Mouse (Mus musculus): ENCODE measurements at regions not wholly inside any gene's neighbourhood (a gene's known extent, or its start where the extent isn't known, plus 50 kb on each side); places are given as distances from the start of the nearest gene placed in this dataset.

DNA sequence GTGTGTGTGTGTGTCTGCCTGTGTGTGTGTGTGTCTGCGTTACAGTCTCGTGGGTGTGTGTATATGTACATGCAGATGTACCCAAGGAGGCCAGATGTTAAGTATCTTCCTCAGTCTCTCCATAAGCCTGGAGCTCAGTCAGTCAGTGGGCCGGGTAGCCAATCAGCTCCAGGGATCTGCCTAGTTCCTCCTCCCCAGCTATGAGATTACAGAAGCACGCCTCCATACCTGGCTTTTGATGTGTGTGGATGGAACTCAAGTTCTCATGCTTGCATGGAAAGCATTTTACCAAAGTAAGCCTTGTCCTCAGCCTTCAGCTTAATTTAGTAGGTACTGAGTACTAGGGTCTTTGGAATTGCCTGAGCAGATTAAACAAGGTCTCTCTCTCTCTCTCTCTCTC is 91.0 kb upstream of the Cadm1 start:
- DNase-seq (ENCODE audit: extremely low read depth, low read depth, low spot score), result no peak
- no peaks in the 10 kb centered on the region; the same call in 1 of the 2 replicates for H3K4me1 ChIP-seq (ENCODE audit: control insufficient read depth, insufficient read depth, low read length)
- TF ChIP-seq POLR2A (IDR thresholded peaks at IDR 0.05; ENCODE audit: extremely low read depth, insufficient read depth, low read length), result no peak
- no peak for TF ChIP-seq CTCF (IDR thresholded peaks at IDR 0.05; ENCODE audit: low read depth, low read length)
- no peaks in the 10 kb centered on the region for H3K79me2 ChIP-seq (ENCODE audit: control insufficient read depth, insufficient read depth, low read length)
- H3K9ac ChIP-seq (ENCODE audit: low read depth, low read length), result no peak overlapping the region
- H3K4me3 ChIP-seq (ENCODE audit: insufficient read depth, low read depth, low read length), result no peak overlapping the region
- H3K27ac ChIP-seq (replicated peaks; ENCODE audit: insufficient read depth, low read depth, low read length), result no peak overlapping the region
- no peaks in the 10 kb centered on the region for H3K36me3 ChIP-seq (ENCODE audit: control insufficient read depth, insufficient read depth, low read length)
- WGBS, result 94% methylated on average over 4 of the region's 4 CpGs
- no peaks in the 10 kb centered on the region for H3K27me3 ChIP-seq (ENCODE audit: control insufficient read depth, insufficient read depth, low read length)

DNA sequence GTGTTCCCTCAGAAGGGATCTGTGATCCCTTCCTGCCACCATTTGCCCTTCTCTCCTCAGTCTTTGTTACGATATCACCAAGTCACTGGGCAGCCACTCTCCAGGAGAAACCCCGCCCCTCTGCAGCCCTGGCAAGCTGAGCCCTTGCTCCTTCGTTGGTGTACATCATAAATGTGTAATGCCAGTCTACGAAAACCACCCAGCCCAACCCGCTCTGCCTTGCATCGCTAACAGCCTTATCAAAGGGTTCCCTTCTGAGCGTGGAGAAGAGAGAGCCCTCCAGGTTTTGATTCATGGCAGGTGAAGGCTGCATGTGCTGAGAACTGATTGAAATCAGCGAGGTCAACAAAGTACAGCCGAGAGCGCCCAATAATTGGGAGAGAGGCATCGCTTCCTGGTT is 90.5 kb upstream of the Cadm1 start:
- no peaks in the 10 kb centered on the region; the same call in 1 of the 2 replicates for H3K4me1 ChIP-seq (ENCODE audit: control insufficient read depth, insufficient read depth, low read length)
- no peak overlapping the region for H3K27ac ChIP-seq (replicated peaks; ENCODE audit: insufficient read depth, low read depth, low read length)
- no peaks in the 10 kb centered on the region for H3K79me2 ChIP-seq (ENCODE audit: control insufficient read depth, insufficient read depth, low read length)
- no peak overlapping the region for H3K4me3 ChIP-seq (ENCODE audit: insufficient read depth, low read depth, low read length)
- no peak for DNase-seq (ENCODE audit: extremely low read depth, low read depth, low spot score)
- H3K36me3 ChIP-seq (ENCODE audit: control insufficient read depth, insufficient read depth, low read length), result no peaks in the 10 kb centered on the region
- no peaks in the 10 kb centered on the region for H3K27me3 ChIP-seq (ENCODE audit: control insufficient read depth, insufficient read depth, low read length)
- TF ChIP-seq POLR2A (IDR thresholded peaks at IDR 0.05; ENCODE audit: extremely low read depth, insufficient read depth, low read length) (no peak), CTCF (IDR thresholded peaks at IDR 0.05; ENCODE audit: low read depth, low read length) (no peak)
- WGBS, result 40% methylated on average over 11 of the region's 11 CpGs
- no peak overlapping the region for H3K9ac ChIP-seq (ENCODE audit: low read depth, low read length)

DNA sequence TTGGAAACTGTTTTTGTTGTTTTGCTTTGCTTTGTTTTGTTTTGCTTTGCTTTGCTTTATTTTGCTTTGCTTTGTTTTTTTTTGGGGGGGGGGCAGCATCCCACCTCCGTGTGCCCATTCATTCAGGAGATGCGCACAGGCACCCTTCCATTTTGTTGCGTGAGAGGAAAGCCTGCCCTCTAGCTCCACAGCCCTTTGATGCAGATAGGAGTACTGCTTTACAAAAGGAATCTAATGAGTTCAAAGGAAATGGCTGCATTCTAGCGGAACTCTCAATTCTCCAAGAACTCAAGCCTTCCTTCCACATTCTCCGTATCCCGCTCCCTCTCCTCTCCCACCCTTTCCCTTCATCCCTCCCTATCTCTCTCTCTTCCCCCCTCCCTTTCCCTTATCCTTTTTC is 89.8 kb upstream of the Cadm1 start:
- no peak overlapping the region for H3K9ac ChIP-seq (ENCODE audit: low read depth, low read length)
- no peaks in the 10 kb centered on the region for H3K27me3 ChIP-seq (ENCODE audit: control insufficient read depth, insufficient read depth, low read length)
- H3K4me1 ChIP-seq (ENCODE audit: control insufficient read depth, insufficient read depth, low read length), result no peaks in the 10 kb centered on the region; the same call in 1 of the 2 replicates
- no peak for TF ChIP-seq POLR2A (IDR thresholded peaks at IDR 0.05; ENCODE audit: extremely low read depth, insufficient read depth, low read length)
- no peak for TF ChIP-seq CTCF (IDR thresholded peaks at IDR 0.05; ENCODE audit: low read depth, low read length)
- H3K36me3 ChIP-seq (ENCODE audit: control insufficient read depth, insufficient read depth, low read length), result no peaks in the 10 kb centered on the region
- no peak overlapping the region for H3K27ac ChIP-seq (replicated peaks; ENCODE audit: insufficient read depth, low read depth, low read length)
- DNase-seq (ENCODE audit: extremely low read depth, low read depth, low spot score), result no peak
- no peaks in the 10 kb centered on the region for H3K79me2 ChIP-seq (ENCODE audit: control insufficient read depth, insufficient read depth, low read length)
- no peak overlapping the region for H3K4me3 ChIP-seq (ENCODE audit: insufficient read depth, low read depth, low read length)
- WGBS, result 50% methylated on average over 6 of the region's 6 CpGs

DNA sequence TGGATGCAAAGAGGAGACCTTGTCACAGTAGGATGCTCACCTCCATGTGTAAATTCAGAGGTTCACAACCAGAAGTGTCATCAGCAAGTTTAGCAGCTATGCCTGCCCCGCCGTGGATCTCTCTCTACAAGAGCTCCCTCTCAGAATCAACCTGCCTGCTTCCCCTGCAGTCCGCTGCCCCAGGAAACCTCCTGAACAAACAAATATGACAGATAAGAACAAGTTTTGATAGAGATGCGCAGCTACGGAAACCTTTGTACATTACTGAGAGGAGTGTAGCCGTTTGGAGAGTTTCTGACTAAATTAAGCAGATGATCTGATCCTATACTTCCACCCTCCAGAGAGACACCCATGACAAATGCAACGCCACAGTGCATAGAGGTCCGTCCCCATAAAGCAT is 88.8 kb upstream of the Cadm1 start:
- Histone ChIP-seq H3K9ac (ENCODE audit: low read depth, low read length) (no peak overlapping the region), H3K4me3 (ENCODE audit: insufficient read depth, low read depth, low read length) (no peak overlapping the region), H3K4me1 (ENCODE audit: control insufficient read depth, insufficient read depth, low read length) (no peaks in the 10 kb centered on the region; the same call in 1 of the 2 replicates), H3K36me3 (ENCODE audit: control insufficient read depth, insufficient read depth, low read length) (no peaks in the 10 kb centered on the region), H3K27me3 (ENCODE audit: control insufficient read depth, insufficient read depth, low read length) (no peaks in the 10 kb centered on the region), H3K79me2 (ENCODE audit: control insufficient read depth, insufficient read depth, low read length) (no peaks in the 10 kb centered on the region), H3K27ac (replicated peaks; ENCODE audit: insufficient read depth, low read depth, low read length) (no peak overlapping the region)
- WGBS, result 75% methylated on average over 8 of the region's 8 CpGs
- DNase-seq (ENCODE audit: extremely low read depth, low read depth, low spot score), result no peak
- no peak for TF ChIP-seq CTCF (IDR thresholded peaks at IDR 0.05; ENCODE audit: low read depth, low read length)
- TF ChIP-seq POLR2A (IDR thresholded peaks at IDR 0.05; ENCODE audit: extremely low read depth, insufficient read depth, low read length), result no peak

DNA sequence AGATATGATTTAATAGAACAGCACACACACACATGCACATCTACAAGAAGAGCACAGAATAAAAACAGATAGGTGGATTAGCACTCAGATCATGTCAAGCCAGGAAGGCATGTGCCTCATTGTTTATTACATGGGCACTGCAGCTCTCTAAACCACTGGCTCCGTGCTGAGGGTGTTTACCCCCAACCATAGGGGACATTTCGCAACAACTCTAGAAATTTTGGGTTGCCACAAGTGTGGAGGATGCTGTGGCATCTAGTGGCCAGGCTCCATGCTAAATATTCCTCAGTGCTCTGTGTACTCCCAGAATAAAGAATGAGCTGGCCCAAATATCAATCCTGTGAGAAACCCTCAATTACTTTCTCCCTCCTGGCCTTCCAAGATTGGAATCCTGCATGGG is 85.8 kb upstream of the Cadm1 start:
- no peak overlapping the region for H3K9ac ChIP-seq (ENCODE audit: low read depth, low read length)
- DNase-seq (ENCODE audit: extremely low read depth, low read depth, low spot score), result no peak
- H3K79me2 ChIP-seq (ENCODE audit: control insufficient read depth, insufficient read depth, low read length), result no peaks in the 10 kb centered on the region
- H3K27me3 ChIP-seq (ENCODE audit: control insufficient read depth, insufficient read depth, low read length), result no peaks in the 10 kb centered on the region
- H3K27ac ChIP-seq (replicated peaks; ENCODE audit: insufficient read depth, low read depth, low read length), result no peak overlapping the region
- WGBS, result 69% methylated on average over 2 of the region's 2 CpGs
- TF ChIP-seq POLR2A (IDR thresholded peaks at IDR 0.05; ENCODE audit: extremely low read depth, insufficient read depth, low read length), result no peak
- TF ChIP-seq CTCF (IDR thresholded peaks at IDR 0.05; ENCODE audit: low read depth, low read length), result no peak
- H3K4me1 ChIP-seq (ENCODE audit: control insufficient read depth, insufficient read depth, low read length), result no peaks in the 10 kb centered on the region; the same call in 1 of the 2 replicates
- no peak overlapping the region for H3K4me3 ChIP-seq (ENCODE audit: insufficient read depth, low read depth, low read length)
- H3K36me3 ChIP-seq (ENCODE audit: control insufficient read depth, insufficient read depth, low read length), result no peaks in the 10 kb centered on the region

DNA sequence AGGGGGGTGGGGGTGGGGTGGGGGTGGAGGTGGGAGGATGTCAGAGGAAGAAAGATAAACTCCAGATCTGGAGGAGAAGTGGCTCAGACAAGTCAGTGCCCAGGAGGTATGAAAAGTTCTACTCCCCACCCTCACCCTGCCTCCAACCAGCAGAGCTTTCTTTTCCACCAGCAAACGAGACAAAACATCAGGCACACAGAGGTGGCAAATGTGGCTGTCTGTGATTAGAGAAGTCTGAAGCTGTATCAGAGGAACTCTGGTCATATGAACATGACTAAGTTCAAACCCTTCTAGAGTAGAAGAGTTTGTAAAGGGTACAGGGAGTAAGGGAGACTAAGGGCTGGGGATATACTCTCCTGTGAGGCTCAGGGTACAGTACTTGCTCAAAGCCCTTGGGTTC is 85.2 kb upstream of the Cadm1 start:
- Histone ChIP-seq H3K27ac (replicated peaks; ENCODE audit: insufficient read depth, low read depth, low read length) (no peak overlapping the region), H3K27me3 (ENCODE audit: control insufficient read depth, insufficient read depth, low read length) (no peaks in the 10 kb centered on the region), H3K36me3 (ENCODE audit: control insufficient read depth, insufficient read depth, low read length) (no peaks in the 10 kb centered on the region), H3K9ac (ENCODE audit: low read depth, low read length) (no peak overlapping the region), H3K4me3 (ENCODE audit: insufficient read depth, low read depth, low read length) (no peak overlapping the region), H3K4me1 (ENCODE audit: control insufficient read depth, insufficient read depth, low read length) (no peaks in the 10 kb centered on the region; the same call in 1 of the 2 replicates), H3K79me2 (ENCODE audit: control insufficient read depth, insufficient read depth, low read length) (no peaks in the 10 kb centered on the region)
- TF ChIP-seq CTCF (IDR thresholded peaks at IDR 0.05; ENCODE audit: low read depth, low read length), result no peak
- no peak for DNase-seq (ENCODE audit: extremely low read depth, low read depth, low spot score)
- 72% methylated on average over 1 of the region's 1 CpGs for WGBS
